Mouse (Mus musculus) forebrain, embryonic 11.5 days (tissue): ENCODE measurements at regions not wholly inside any gene's neighbourhood (a gene's known extent, or its start where the extent isn't known, plus 50 kb on each side); places are given as distances from the start of the nearest gene placed in this dataset.

Source experiments
- ATAC-seq: fragments of 200-750 bp; cut with Nextera tagmentation; replicated peaks from 2 replicates; pipeline ENCODE4 v1.8.0; 2017; ENCODE audit warnings: moderate TSS enrichment; ENCODE audit not compliant: low FRiP score
- DNase-seq: peaks from one replicate; pipeline ENCODE4 v3.0.0-alpha.2; 2017; ENCODE audit warnings: low spot score
- H3K27ac ChIP-seq: fragments of 300-500 bp; sonication (generic); 2 replicates; pipeline ENCODE4 v1.5.1; 2014; ENCODE audit warnings: low read depth, low read length
- H3K27me3 ChIP-seq: fragments of 300-500 bp; sonication (generic); 2 replicates; pipeline ENCODE4 v1.6.1; 2014; ENCODE audit warnings: mild to moderate bottlenecking, low read length, mixed read lengths; ENCODE audit not compliant: control insufficient read depth, insufficient read depth
- H3K36me3 ChIP-seq: fragments of 300-500 bp; sonication (generic); 2 replicates; pipeline ENCODE4 v1.6.1; 2014; ENCODE audit warnings: mild to moderate bottlenecking, low read length, moderate library complexity, mixed read lengths; ENCODE audit not compliant: control insufficient read depth, insufficient read depth
- H3K4me1 ChIP-seq: fragments of 300-500 bp; sonication (generic); replicated peaks from 2 replicates; pipeline ENCODE4 v1.6.1; 2014; ENCODE audit warnings: low read length, mixed read lengths; ENCODE audit not compliant: control insufficient read depth, insufficient read depth
- H3K4me2 ChIP-seq: fragments of 300-500 bp; sonication (generic); 2 replicates; pipeline ENCODE4 v1.6.1; 2014; ENCODE audit warnings: low read depth, mild to moderate bottlenecking, low read length, moderate library complexity, mixed read lengths; ENCODE audit not compliant: severe bottlenecking
- H3K4me3 ChIP-seq: fragments of 300-500 bp; sonication (generic); 2 replicates; pipeline ENCODE4 v1.5.1; 2014; ENCODE audit warnings: low read depth, low read length
- H3K9ac ChIP-seq: fragments of 300-500 bp; sonication (generic); 2 replicates; pipeline ENCODE4 v1.6.1; 2014; ENCODE audit warnings: low read length
- H3K9me3 ChIP-seq: fragments of 300-500 bp; sonication (generic); 2 replicates; pipeline ENCODE4 v1.6.1; 2016; ENCODE audit warnings: low read length, mixed read lengths; ENCODE audit not compliant: control insufficient read depth
- WGBS: fragments of 180-500 bp; shearing (Covaris S2); extraction: QIAGEN DNeasy Blood & Tissue Kit; methylation state at CpG from one replicate; pipeline ENCODE4 v1.1.7; 2014; 5-methylcytosine and 5-hydroxymethylcytosine counted together

DNA sequence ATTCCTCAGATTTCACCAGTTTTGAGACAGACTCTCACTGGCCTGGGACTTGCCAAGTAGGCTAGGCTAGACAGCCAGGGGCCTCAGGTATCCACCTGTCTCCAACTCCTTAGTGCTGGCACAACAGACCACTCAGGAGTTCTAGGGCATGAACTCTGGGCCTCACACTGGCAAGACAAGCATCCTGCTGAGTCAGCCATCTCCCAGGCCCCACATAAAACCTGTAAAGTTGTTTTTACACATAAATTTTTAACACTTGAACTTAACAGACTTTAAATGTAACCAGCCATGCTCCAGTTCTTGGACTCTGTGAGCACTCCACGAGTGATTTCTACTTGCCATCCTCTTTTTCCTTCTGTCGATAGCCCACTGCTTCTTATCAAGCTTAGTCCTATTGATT, 205.5 kb upstream of the Hs6st1 start:
- ATAC-seq (no peak), DNase-seq (no peak)
- H3K27me3 ChIP-seq = no peaks in the 10 kb centered on the region
- WGBS = 85% methylated on average over 2 of the region's 2 CpGs
- no peaks in the 10 kb centered on the region for H3K9me3 ChIP-seq
- H3K4me3 ChIP-seq = no peak overlapping the region
- no peak overlapping the region for H3K27ac ChIP-seq
- H3K36me3 ChIP-seq = no peaks in the 10 kb centered on the region
- no peak overlapping the region for H3K9ac ChIP-seq
- no peaks in the 10 kb centered on the region for H3K4me1 ChIP-seq
- no peak overlapping the region for H3K4me2 ChIP-seq

GRCm38 (mm10) chr1:35864246-35864645, 204.0 kb upstream of the Hs6st1 start:
- H3K27ac ChIP-seq = no peak overlapping the region
- DNase-seq = no peak
- H3K27me3 ChIP-seq = no peaks in the 10 kb centered on the region
- no peaks in the 10 kb centered on the region for H3K9me3 ChIP-seq
- 85% methylated on average over 9 of the region's 9 CpGs for WGBS
- H3K36me3 ChIP-seq = no peaks in the 10 kb centered on the region
- H3K9ac ChIP-seq = no peak overlapping the region
- no peak for ATAC-seq
- no peak overlapping the region for H3K4me2 ChIP-seq
- no peak overlapping the region for H3K4me3 ChIP-seq
- peaks cover 2% of the 10 kb centered on the region; the same call in 1 of the 2 replicates for H3K4me1 ChIP-seq

DNA sequence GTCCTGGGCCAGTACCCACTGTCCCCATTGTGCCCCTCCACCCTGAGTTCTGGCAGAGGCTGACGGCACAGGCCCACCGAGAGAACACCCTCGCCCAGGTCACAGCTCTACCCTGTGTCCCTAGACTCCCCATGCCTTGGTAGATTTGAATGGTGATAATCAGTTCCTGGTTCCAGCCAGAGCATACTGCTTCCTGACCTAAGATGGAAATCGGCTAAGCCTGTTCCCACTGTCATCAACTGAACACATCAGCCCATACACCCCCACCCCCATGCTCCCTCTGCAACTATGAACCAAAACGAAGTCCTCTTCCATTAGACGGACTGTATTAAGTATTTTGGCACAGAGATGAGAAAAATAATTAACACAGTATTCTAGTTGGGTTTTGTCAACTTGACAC, 202.9 kb upstream of the Hs6st1 start:
- H3K4me3 ChIP-seq = no peak overlapping the region
- ATAC-seq = no peak
- no peaks in the 10 kb centered on the region for H3K27me3 ChIP-seq
- no peak overlapping the region for H3K27ac ChIP-seq
- peaks cover 7% of the 10 kb centered on the region; the same call in 1 of the 2 replicates for H3K4me1 ChIP-seq
- H3K4me2 ChIP-seq = no peak overlapping the region
- no peaks in the 10 kb centered on the region for H3K36me3 ChIP-seq
- DNase-seq = no peak
- H3K9me3 ChIP-seq = no peaks in the 10 kb centered on the region
- 90% methylated on average over 6 of the region's 6 CpGs for WGBS
- no peak overlapping the region for H3K9ac ChIP-seq

- Histone ChIP-seq H3K36me3 (no peaks in the 10 kb centered on the region), H3K27me3 (no peaks in the 10 kb centered on the region), H3K27ac (no peak overlapping the region), H3K4me3 (no peak overlapping the region), H3K4me2 (no peak overlapping the region), H3K9ac (no peak overlapping the region), H3K9me3 (no peaks in the 10 kb centered on the region), H3K4me1 (peaks cover 10% of the 10 kb centered on the region; the same call in 1 of the 2 replicates)
- ATAC-seq (no peak), DNase-seq (no peak)
- WGBS = 86% methylated on average over 12 of the region's 12 CpGs
Observed at GRCm38 (mm10) chr1:35866643-35867042, 201.6 kb upstream of the Hs6st1 start.

DNA sequence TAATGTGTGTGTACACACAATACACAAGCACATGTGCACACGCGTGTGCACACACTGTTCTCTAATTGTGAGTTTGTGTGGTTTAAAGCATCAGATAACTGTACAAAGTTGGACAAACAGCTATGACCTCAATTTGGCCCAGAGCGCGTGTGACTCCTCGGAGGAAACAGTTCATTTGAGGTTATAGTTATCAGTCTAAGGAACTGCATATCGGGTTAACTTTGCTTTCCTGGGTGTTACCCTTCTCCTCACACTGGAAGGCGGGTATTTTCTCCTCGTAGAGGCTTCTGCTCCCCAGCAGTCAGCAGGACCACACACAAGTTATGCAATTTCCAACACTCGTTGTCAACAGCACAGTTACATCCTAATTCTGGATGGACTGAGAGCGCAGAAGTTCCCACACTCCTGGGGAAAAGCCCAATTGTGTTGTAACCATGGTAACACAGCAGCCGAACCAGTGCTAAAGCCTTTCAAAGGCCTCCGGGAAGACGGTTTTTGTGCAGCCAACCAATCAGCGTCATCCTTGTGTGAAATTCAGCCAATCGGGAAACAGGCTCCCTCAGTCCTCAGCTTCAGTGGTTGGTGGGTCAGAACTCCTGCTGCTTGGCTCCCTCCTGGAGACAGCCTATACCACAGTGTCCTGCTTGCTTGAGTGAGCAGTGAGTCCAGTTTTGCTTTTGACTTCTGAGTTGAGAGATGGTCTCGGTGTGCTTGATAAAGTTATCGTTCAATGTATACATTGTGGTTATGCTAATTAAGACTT, 198.6 kb upstream of the Hs6st1 start:
- no peak overlapping the region for H3K4me3 ChIP-seq
- no peak overlapping the region for H3K9ac ChIP-seq
- H3K4me1 ChIP-seq = peaks cover 10% of the 10 kb centered on the region; the same call in 1 of the 2 replicates
- peak; percentile 84 for DNase-seq
- no peaks in the 10 kb centered on the region for H3K27me3 ChIP-seq
- H3K9me3 ChIP-seq = no peaks in the 10 kb centered on the region
- peak overlapping the region; percentile 84 for H3K27ac ChIP-seq
- H3K36me3 ChIP-seq = no peaks in the 10 kb centered on the region
- peak; percentile 99 for ATAC-seq
- 26% methylated on average over 17 of the region's 17 CpGs for WGBS
- peak overlapping the region; percentile 40 for H3K4me2 ChIP-seq

- peak overlapping the region; percentile 40; the same call in 1 of the 2 replicates for H3K4me2 ChIP-seq
Observed at GRCm38 (mm10) chr1:35870144-35870827, 197.9 kb upstream of the Hs6st1 start.

DNA sequence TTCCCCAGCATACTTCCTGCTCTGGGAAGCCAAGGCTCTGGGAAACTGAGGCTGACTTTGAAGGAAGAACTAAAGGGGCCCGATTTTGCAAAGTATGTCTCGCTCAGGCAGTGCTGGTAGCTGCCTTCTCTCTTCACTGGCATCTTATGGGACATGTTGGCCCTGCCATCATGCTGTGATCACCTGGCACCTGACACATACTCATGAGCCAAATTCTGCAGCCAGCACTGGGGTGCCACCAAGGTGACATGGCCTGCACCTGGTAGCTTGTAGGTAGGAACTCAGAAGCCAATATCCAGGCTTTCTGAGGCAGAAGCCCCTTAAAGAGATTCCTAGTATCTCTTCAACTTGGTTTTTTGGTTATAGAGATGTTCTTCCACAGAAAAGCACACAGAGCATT, 195.2 kb upstream of the Hs6st1 start:
- 94% methylated on average over 2 of the region's 2 CpGs for WGBS
- H3K4me3 ChIP-seq = no peak overlapping the region
- no peaks in the 10 kb centered on the region for H3K27me3 ChIP-seq
- no peak overlapping the region for H3K9ac ChIP-seq
- ATAC-seq (no peak), DNase-seq (no peak)
- H3K4me2 ChIP-seq = no peak overlapping the region
- no peaks in the 10 kb centered on the region for H3K36me3 ChIP-seq
- H3K4me1 ChIP-seq = peaks cover 22% of the 10 kb centered on the region; the same call in 1 of the 2 replicates
- no peaks in the 10 kb centered on the region for H3K9me3 ChIP-seq
- H3K27ac ChIP-seq = no peak overlapping the region

More at GRCm38 (mm10) chr1:35870144-35870827, 197.9 kb upstream of the Hs6st1 start:
- Histone ChIP-seq H3K36me3 (no peaks in the 10 kb centered on the region), H3K4me3 (no peak overlapping the region), H3K9ac (no peak overlapping the region), H3K9me3 (no peaks in the 10 kb centered on the region), H3K27ac (peak overlapping the region; percentile 31; the same call in 1 of the 2 replicates), H3K4me1 (peaks cover 15% of the 10 kb centered on the region; the same call in 1 of the 2 replicates), H3K27me3 (no peaks in the 10 kb centered on the region)
- no peak for DNase-seq
- 0 out of 2 replicates have a peak, but pooled peaks have one; percentile 28 for ATAC-seq
- WGBS = 67% methylated on average over 9 of the region's 9 CpGs

- WGBS = 54% methylated on average over 11 of the region's 11 CpGs
- H3K4me1 ChIP-seq = peaks cover 14% of the 10 kb centered on the region; the same call in 1 of the 2 replicates
- peak overlapping the region; percentile 57 for H3K27ac ChIP-seq
- no peaks in the 10 kb centered on the region for H3K36me3 ChIP-seq
- ATAC-seq = peak; percentile 76
- no peaks in the 10 kb centered on the region for H3K27me3 ChIP-seq
- H3K4me2 ChIP-seq = no peak overlapping the region
- no peak overlapping the region for H3K4me3 ChIP-seq
- H3K9me3 ChIP-seq = no peaks in the 10 kb centered on the region
- no peak overlapping the region for H3K9ac ChIP-seq
- no peak for DNase-seq
Observed at GRCm38 (mm10) chr1:35875210-35875811, 192.9 kb upstream of the Hs6st1 start.
